Mouse (Mus musculus) liver, adult 2 months (tissue): Measurements from ENCODE around the gene Fkrp. TPM values are rescaled to one million over a fixed set of nuclear protein-coding genes. Genes with fewer than 3 reads are reported as not detected.
A peak's percentile ranks its signal among the peaks of the same experiment; 100 is the strongest.

Source experiments
- DNase-seq: peaks from one replicate; pipeline ENCODE4 v3.0.0-alpha.2; 2011; ENCODE audit warnings: low read depth, low spot score; ENCODE audit errors: extremely low read depth
- H3K27ac ChIP-seq: fragments of 200-500 bp; replicated peaks from 2 replicates; pipeline ENCODE4 v1.5.1; 2012; ENCODE audit warnings: low read depth, mild to moderate bottlenecking, control low read depth, inconsistent platforms, low read length; ENCODE audit not compliant: insufficient read depth
- H3K27me3 ChIP-seq: fragments of 200-500 bp; 2 replicates; pipeline ENCODE4 v1.6.1; 2012; ENCODE audit warnings: mild to moderate bottlenecking, moderate library complexity, low read length, inconsistent platforms; ENCODE audit not compliant: control insufficient read depth, insufficient read depth
- H3K36me3 ChIP-seq: fragments of 200-500 bp; 2 replicates; pipeline ENCODE4 v1.6.1; 2012; ENCODE audit warnings: low read length, inconsistent platforms; ENCODE audit not compliant: control insufficient read depth, insufficient read depth
- H3K4me1 ChIP-seq: fragments of 200-500 bp; 2 replicates; pipeline ENCODE4 v1.6.1; 2011; ENCODE audit warnings: low read length; ENCODE audit not compliant: control insufficient read depth, insufficient read depth
- H3K4me3 ChIP-seq: fragments of 200-500 bp; 2 replicates; pipeline ENCODE4 v1.5.1; 2011; ENCODE audit warnings: low read depth, mild to moderate bottlenecking, control low read depth, low read length, moderate library complexity; ENCODE audit not compliant: insufficient read depth
- H3K79me2 ChIP-seq: fragments of 200-500 bp; 2 replicates; pipeline ENCODE4 v1.6.1; 2012; ENCODE audit warnings: inconsistent platforms, mild to moderate bottlenecking, low read length, moderate library complexity; ENCODE audit not compliant: control insufficient read depth, insufficient read depth
- H3K9ac ChIP-seq: fragments of 200-500 bp; 2 replicates; pipeline ENCODE4 v1.6.1; 2012; ENCODE audit warnings: low read depth, mild to moderate bottlenecking, control low read depth, inconsistent platforms, low read length
- CTCF ChIP-seq: fragments of 200-500 bp; IDR thresholded peaks from 2 replicates; pipeline ENCODE4 v1.5.1; 2011; ENCODE audit warnings: low read depth, low read length, control low read depth
- POLR2A ChIP-seq: fragments of 200-500 bp; IDR thresholded peaks from 2 replicates; pipeline ENCODE4 v1.6.1; 2011; ENCODE audit warnings: low read length, control low read depth; ENCODE audit not compliant: insufficient read depth; ENCODE audit errors: extremely low read depth
- WGBS: fragments of 180-500 bp; shearing (Covaris S2); methylation state at CpG from one replicate; pipeline ENCODE4 v1.1.7; 2018; 5-methylcytosine and 5-hydroxymethylcytosine counted together
- polyA plus RNA-seq: library from polyadenylated mRNA; depleted of rRNA; stranded (reverse); fragments of >200 nt; gene quantifications from 2 replicates; pipeline ENCODE4 v1.2.3, GENCODE M21; 2012; rRNA removed
- total RNA-seq: library from RNA; depleted of rRNA; stranded (reverse); fragments of >200 nt; gene quantifications from 2 replicates; pipeline ENCODE4 v1.2.3, GENCODE M21; 2014; rRNA removed

Fkrp gene
- total RNA-seq = 5.5 and 6.3 TPM in 2 replicates
- polyA plus RNA-seq = 14.3 and 15.3 TPM in 2 replicates

DNA sequence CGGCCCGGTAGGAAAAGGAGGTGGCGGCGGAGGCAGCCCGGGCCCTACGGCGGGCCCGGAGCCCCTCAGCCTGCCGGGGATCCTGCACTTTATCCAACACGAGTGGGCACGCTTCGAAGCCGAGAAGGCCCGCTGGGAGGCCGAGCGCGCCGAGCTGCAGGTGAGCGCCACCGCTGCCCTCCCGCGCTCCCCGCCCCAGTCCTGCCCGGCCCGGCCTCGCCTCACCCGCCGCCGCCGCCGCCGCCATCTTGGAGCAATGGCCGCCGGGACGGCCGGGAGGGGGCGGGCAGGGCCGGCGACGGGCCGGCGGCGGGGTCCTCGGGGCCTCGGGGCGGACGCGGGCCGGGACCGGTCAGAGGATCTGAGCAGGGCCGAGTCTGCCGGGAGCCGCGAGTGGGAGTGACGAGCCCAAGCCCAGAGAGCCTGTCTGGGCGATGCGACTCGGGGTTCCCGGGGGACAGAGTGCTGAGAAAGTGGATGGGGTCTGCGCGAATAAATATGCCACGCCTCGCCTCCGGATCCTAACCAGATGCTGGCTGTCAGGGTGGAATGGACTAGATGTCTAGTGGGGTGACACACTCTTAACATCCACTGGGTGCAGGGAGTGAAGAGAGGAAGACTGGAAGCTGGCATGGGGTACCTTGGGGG, at the start of gene Fkrp:
Fkrp (minus strand) TSS at position 258 of the 648 bp plus-strand sequence.
- Histone ChIP-seq H3K9ac (peak within 1 kb of the TSS; percentile 99), H3K4me3 (peak within 1 kb of the TSS; percentile 98), H3K4me1 (peaks cover 30% of the 10 kb centered on the region), H3K79me2 (peaks cover 43% of the 10 kb centered on the region), H3K27me3 (no peaks in the 10 kb centered on the region), H3K27ac (peak within 1 kb of the TSS; percentile 81), H3K36me3 (no peaks in the 10 kb centered on the region)
- TF ChIP-seq CTCF = no peak
- TF ChIP-seq POLR2A = no peak
- under 1% methylated on average over 63 of the region's 64 CpGs for WGBS
- no peak for DNase-seq

GRCm38 (mm10) chr7:16859902-16860651, 43.5 kb upstream of the Fkrp start:
- no peaks in the 10 kb centered on the region for H3K27me3 ChIP-seq
- peaks cover 2% of the 10 kb centered on the region; the same call in 1 of the 2 replicates for H3K79me2 ChIP-seq
- no peak overlapping the region for H3K4me3 ChIP-seq
- peaks cover 18% of the 10 kb centered on the region for H3K36me3 ChIP-seq
- peak; percentile 52 for TF ChIP-seq CTCF
- TF ChIP-seq POLR2A = no peak
- 37% methylated on average over 5 of the region's 5 CpGs for WGBS
- no peak overlapping the region for H3K9ac ChIP-seq
- DNase-seq = peak; percentile 33
- no peaks in the 10 kb centered on the region for H3K4me1 ChIP-seq
- H3K27ac ChIP-seq = no peak overlapping the region

GRCm38 (mm10) chr7:16858336-16858735, 41.8 kb upstream of the Fkrp start:
- no peak overlapping the region for H3K9ac ChIP-seq
- H3K4me3 ChIP-seq = no peak overlapping the region
- peaks cover 2% of the 10 kb centered on the region; the same call in 1 of the 2 replicates for H3K79me2 ChIP-seq
- TF ChIP-seq CTCF (peak; percentile 82), POLR2A (no peak)
- no peak for DNase-seq
- H3K4me1 ChIP-seq = no peaks in the 10 kb centered on the region
- H3K27ac ChIP-seq = no peak overlapping the region
- WGBS = 48% methylated on average over 17 of the region's 17 CpGs
- no peaks in the 10 kb centered on the region for H3K27me3 ChIP-seq
- H3K36me3 ChIP-seq = peaks cover 17% of the 10 kb centered on the region

- Histone ChIP-seq H3K79me2 (no peaks in the 10 kb centered on the region), H3K27ac (no peak overlapping the region), H3K9ac (no peak overlapping the region), H3K27me3 (no peaks in the 10 kb centered on the region), H3K36me3 (peaks cover 10% of the 10 kb centered on the region; the same call in 1 of the 2 replicates), H3K4me1 (peaks cover 7% of the 10 kb centered on the region; the same call in 1 of the 2 replicates), H3K4me3 (no peak overlapping the region)
- no peak for TF ChIP-seq POLR2A
- TF ChIP-seq CTCF = no peak
- WGBS = 89% methylated on average over 14 of the region's 14 CpGs
- no peak for DNase-seq
Observed at GRCm38 (mm10) chr7:16853302-16853831, 36.8 kb upstream of the Fkrp start.

GRCm38 (mm10) chr7:16851636-16852035, 35.1 kb upstream of the Fkrp start:
- H3K4me1 ChIP-seq = peaks cover 7% of the 10 kb centered on the region; the same call in 1 of the 2 replicates
- no peaks in the 10 kb centered on the region for H3K79me2 ChIP-seq
- 16% methylated on average over 4 of the region's 4 CpGs for WGBS
- TF ChIP-seq CTCF (no peak), POLR2A (no peak)
- DNase-seq = peak; percentile 93
- H3K27ac ChIP-seq = peak overlapping the region; percentile 32; the same call in 1 of the 2 replicates
- no peaks in the 10 kb centered on the region for H3K27me3 ChIP-seq
- H3K9ac ChIP-seq = no peak overlapping the region
- no peak overlapping the region for H3K4me3 ChIP-seq
- peaks cover 6% of the 10 kb centered on the region; the same call in 1 of the 2 replicates for H3K36me3 ChIP-seq
